Mouse (Mus musculus) skeletal muscle tissue, adult 2 months (tissue): ENCODE measurements at regions not wholly inside any gene's neighbourhood (a gene's known extent, or its start where the extent isn't known, plus 50 kb on each side); places are given as distances from the start of the nearest gene placed in this dataset.

Experiments used
- DNase-seq: peaks from one replicate; pipeline ENCODE4 v3.0.0-alpha.2; 2012; ENCODE audit warnings: low read depth, low spot score

- DNase-seq = peak; percentile 37
These were observed 97.0 kb upstream of the Podxl start for GRCm38 (mm10) chr6:31660778-31661177.

- DNase-seq = no peak
These were observed 96.1 kb upstream of the Podxl start for GRCm38 (mm10) chr6:31659901-31660300.

- DNase-seq = no peak
These were observed 94.8 kb upstream of the Podxl start for GRCm38 (mm10) chr6:31658447-31659199.

GRCm38 (mm10) chr6:31650791-31651476 is 87.2 kb upstream of the Podxl start:
- DNase-seq = no peak

GRCm38 (mm10) chr6:31645261-31645660 is 81.5 kb upstream of the Podxl start:
- no peak for DNase-seq

- DNase-seq = no peak
These were observed 80.7 kb upstream of the Podxl start for GRCm38 (mm10) chr6:31644504-31644903.

- peak; percentile 39 for DNase-seq
These were observed 78.7 kb upstream of the Podxl start for GRCm38 (mm10) chr6:31642451-31642942.

- no peak for DNase-seq
These were observed 77.0 kb upstream of the Podxl start for GRCm38 (mm10) chr6:31640745-31641144.

GRCm38 (mm10) chr6:31639460-31639859 is 75.7 kb upstream of the Podxl start:
- peak; percentile 36 for DNase-seq

- DNase-seq = peak; percentile 21
These were observed 74.8 kb upstream of the Podxl start for GRCm38 (mm10) chr6:31638434-31639220.

- DNase-seq = no peak
These were observed 73.7 kb upstream of the Podxl start for GRCm38 (mm10) chr6:31637371-31638052.

GRCm38 (mm10) chr6:31636954-31637353 is 73.2 kb upstream of the Podxl start:
- no peak for DNase-seq

GRCm38 (mm10) chr6:31632485-31632884 is 68.7 kb upstream of the Podxl start:
- no peak for DNase-seq

- DNase-seq = no peak
These were observed 66.2 kb upstream of the Podxl start for GRCm38 (mm10) chr6:31630009-31630408.

GRCm38 (mm10) chr6:31627912-31628311 is 64.1 kb upstream of the Podxl start:
- DNase-seq = no peak

- DNase-seq = no peak
These were observed 61.3 kb upstream of the Podxl start for GRCm38 (mm10) chr6:31625055-31625454.

- no peak for DNase-seq
These were observed 60.6 kb upstream of the Podxl start for GRCm38 (mm10) chr6:31624374-31624773.

GRCm38 (mm10) chr6:31621023-31621422 is 57.2 kb upstream of the Podxl start:
- DNase-seq = no peak

- DNase-seq = no peak
These were observed 55.1 kb upstream of the Podxl start for GRCm38 (mm10) chr6:31618852-31619251.

- peak; percentile 34 for DNase-seq
These were observed 53.6 kb upstream of the Podxl start for GRCm38 (mm10) chr6:31617341-31617740.

GRCm38 (mm10) chr6:31615426-31615970 is 51.7 kb upstream of the Podxl start:
- DNase-seq = no peak
